Mouse (Mus musculus) cortical plate, adult 2 months (tissue): Measurements from ENCODE around the gene 4932414N04Rik.

ENCODE experiments used
- CTCF ChIP-seq: fragments of 200-500 bp; IDR thresholded peaks from 2 replicates; pipeline ENCODE4 v1.5.1; 2011; ENCODE audit warnings: mild to moderate bottlenecking, control low read depth, low read length; ENCODE audit not compliant: insufficient read depth; ENCODE audit errors: extremely low read depth
- POLR2A ChIP-seq: fragments of 200-500 bp; IDR thresholded peaks from 2 replicates; pipeline ENCODE4 v1.6.1; 2011; ENCODE audit warnings: mild to moderate bottlenecking, low read length, control low read depth; ENCODE audit not compliant: insufficient read depth; ENCODE audit errors: extremely low read depth

DNA sequence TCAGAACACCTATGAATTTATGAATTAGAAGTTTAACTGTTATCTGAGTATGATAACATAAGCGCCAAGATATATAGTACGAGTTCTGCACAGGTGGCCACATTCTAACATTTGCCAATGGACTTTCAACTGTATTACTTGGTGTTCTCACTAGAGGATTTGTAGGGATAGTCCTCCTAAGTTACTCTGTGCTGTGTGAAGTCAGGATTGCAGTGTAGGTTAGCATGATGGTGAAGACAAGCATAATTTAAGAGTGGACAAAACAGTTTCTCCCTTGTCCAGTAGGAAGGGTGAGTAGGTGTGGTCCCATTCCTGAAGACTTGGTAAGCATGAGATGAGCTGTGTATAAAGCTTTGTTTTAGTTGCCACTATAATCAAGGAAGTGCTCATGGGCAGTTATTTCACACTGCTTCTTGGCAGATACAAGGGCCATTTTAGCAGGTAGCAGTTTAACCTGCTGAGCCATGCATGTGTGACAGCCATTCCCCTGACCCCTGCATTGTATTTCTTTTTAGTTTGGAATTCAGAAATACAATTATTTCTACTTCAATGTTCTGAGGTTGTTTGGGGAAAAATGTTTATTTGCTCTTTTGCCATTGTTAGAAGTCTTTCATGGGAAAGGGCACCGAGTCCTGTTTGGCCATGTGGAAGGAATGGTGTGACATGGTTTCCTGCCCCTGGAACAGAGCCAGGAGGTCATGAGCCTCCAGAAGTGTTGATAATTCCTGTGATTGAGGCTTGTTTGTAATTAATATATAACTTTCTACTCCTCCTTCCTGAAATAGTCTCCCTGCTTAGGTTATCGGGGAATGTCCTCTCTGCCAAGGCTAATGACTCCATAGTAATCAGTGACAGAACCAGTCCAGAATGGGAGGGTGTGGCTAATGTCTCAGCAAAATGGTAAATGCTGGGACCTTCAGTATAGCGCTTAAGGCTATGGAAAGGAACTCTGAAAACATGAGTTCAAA, 83.8 kb downstream of the 4932414N04Rik start:
- TF ChIP-seq POLR2A (no peak), CTCF (no peak)
